Mouse (Mus musculus) mature B cell (primary cell): ENCODE measurements at regions not wholly inside any gene's neighbourhood (a gene's known extent, or its start where the extent isn't known, plus 50 kb on each side); places are given as distances from the start of the nearest gene placed in this dataset.

Experiments
- in situ Hi-C: fragments of 300-500 bp; cut with MboI; formaldehyde crosslinking; loops from 2 replicates; pipeline ENCODE4 v1.14.3; 2019

- in situ Hi-C loops, result no loop called here
Measured at GRCm38 (mm10) chr17:51683318-51683717, 149.8 kb downstream of the Satb1 start.

- in situ Hi-C loops, result no loop called here
Measured at GRCm38 (mm10) chr17:51682368-51682767, 150.7 kb downstream of the Satb1 start.

GRCm38 (mm10) chr17:51677451-51677850 lies 155.6 kb downstream of the Satb1 start:
- in situ Hi-C loops, result no loop called here

- in situ Hi-C loops, result no loop called here
Measured at GRCm38 (mm10) chr17:51658408-51658807, 174.7 kb downstream of the Satb1 start.

- in situ Hi-C loops, result no loop called here
Measured at GRCm38 (mm10) chr17:51653881-51654280, 179.2 kb downstream of the Satb1 start.

- in situ Hi-C loops, result no loop called here
Measured at GRCm38 (mm10) chr17:51651880-51652279, 181.2 kb downstream of the Satb1 start.

GRCm38 (mm10) chr17:51649213-51649815 lies 183.8 kb downstream of the Satb1 start:
- in situ Hi-C loops, result no loop called here

GRCm38 (mm10) chr17:51646416-51646815 lies 186.7 kb downstream of the Satb1 start:
- in situ Hi-C loops, result no loop called here

GRCm38 (mm10) chr17:51645866-51646265 lies 187.2 kb downstream of the Satb1 start:
- in situ Hi-C loops, result no loop called here

GRCm38 (mm10) chr17:51642682-51643081 lies 190.4 kb downstream of the Satb1 start:
- in situ Hi-C loops, result no loop called here

GRCm38 (mm10) chr17:51635913-51636312 lies 197.2 kb downstream of the Satb1 start:
- in situ Hi-C loops, result no loop called here

- in situ Hi-C loops, result no loop called here
Measured at GRCm38 (mm10) chr17:51631574-51631973, 201.5 kb downstream of the Satb1 start.

- in situ Hi-C loops, result no loop called here
Measured at GRCm38 (mm10) chr17:51620528-51620927, 212.6 kb downstream of the Satb1 start.

GRCm38 (mm10) chr17:51585263-51585662 lies 247.8 kb downstream of the Satb1 start:
- in situ Hi-C loops, result no loop called here

GRCm38 (mm10) chr17:51583984-51584880 lies 248.9 kb downstream of the Satb1 start:
- in situ Hi-C loops, result no loop called here

- in situ Hi-C loops, result no loop called here
Measured at GRCm38 (mm10) chr17:51583277-51583676, 249.8 kb downstream of the Satb1 start.

- in situ Hi-C loops, result no loop called here
Measured at GRCm38 (mm10) chr17:51555854-51556253, 277.2 kb downstream of the Satb1 start.

GRCm38 (mm10) chr17:51554446-51554845 lies 278.6 kb downstream of the Satb1 start:
- in situ Hi-C loops, result no loop called here

- in situ Hi-C loops, result no loop called here
Measured at GRCm38 (mm10) chr17:51552277-51553015, 280.6 kb downstream of the Satb1 start.

- in situ Hi-C loops, result no loop called here
Measured at GRCm38 (mm10) chr17:51546999-51547398, 286.1 kb downstream of the Satb1 start.

- in situ Hi-C loops, result no loop called here
Measured at GRCm38 (mm10) chr17:51542544-51542943, 290.5 kb downstream of the Satb1 start.

GRCm38 (mm10) chr17:51534678-51535077 lies 298.4 kb downstream of the Satb1 start:
- in situ Hi-C loops, result no loop called here

- in situ Hi-C loops, result no loop called here
Measured at GRCm38 (mm10) chr17:51534270-51534669, 298.8 kb downstream of the Satb1 start.
